Mouse (Mus musculus) layer of hippocampus, postnatal 14 days (tissue): ENCODE results near the gene Bcl2l10. TPM values are rescaled to one million over a fixed set of nuclear protein-coding genes. Genes with fewer than 3 reads are reported as not detected.

Source experiments
- DNase-seq, 2 experiments: peaks; one replicate each; pipeline ENCODE4 v3.0.0; 2021 to 2022; ENCODE audit warnings: low spot score in 2 of 2, mixed read lengths in 1 of 2
- long read RNA-seq, 2 experiments: library from polyadenylated mRNA; stranded (forward); transcript quantifications; one replicate each; pipeline ENCODE4 v2.0.0; 2021
- total RNA-seq, 2 experiments: library from RNA; stranded (reverse); gene quantifications; 2 replicates each; pipeline ENCODE4 v1.2.3; 2021

Bcl2l10 gene
- total RNA-seq, result under 1 TPM in 1 of 2 experiments, not detected in 1; 0.31 TPM
- long read RNA-seq, experiment 1, result 0 reads
- long read RNA-seq, experiment 2, result 0 reads

DNA sequence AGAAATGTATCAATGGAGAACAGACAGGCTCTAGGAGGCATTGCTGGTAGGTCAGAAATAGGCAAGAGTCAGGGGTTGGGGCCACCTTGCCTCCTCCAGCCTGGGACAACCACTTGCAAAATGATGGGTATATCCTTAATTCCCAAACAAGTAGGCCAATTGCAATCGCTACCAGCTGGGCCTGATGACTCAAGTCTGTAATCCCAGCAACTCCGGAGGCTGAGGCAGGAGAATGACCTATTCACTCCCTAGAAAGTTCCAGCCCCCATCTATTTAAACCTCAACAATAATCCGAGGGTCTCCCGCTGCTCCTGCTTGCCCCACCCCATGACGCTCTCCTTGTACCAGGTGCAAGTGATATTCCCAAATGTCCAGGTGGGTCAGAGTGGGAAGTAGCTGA is at the start of gene Bcl2l10:
TSS of gene Bcl2l10 (plus strand) at position 301 of the 400 bp plus-strand sequence.
- DNase-seq, result no peak

DNA sequence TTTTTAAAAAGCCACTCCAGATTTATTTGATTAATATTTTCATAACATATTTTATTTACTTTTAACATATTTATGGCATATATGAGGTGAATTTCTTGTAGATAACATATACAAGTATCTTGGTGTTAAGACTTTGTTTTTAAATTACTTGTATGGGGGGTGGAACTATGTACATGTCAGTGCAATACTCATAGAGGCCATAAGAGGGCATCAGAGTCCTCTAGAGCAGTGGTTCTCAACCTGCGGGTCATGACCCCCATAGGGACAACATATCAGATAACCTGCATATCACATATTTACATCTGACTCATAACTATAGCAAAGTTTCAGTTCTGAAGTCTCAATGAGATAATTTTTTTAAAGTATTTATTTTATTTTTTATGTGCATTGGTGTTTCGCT is 48.2 kb upstream of the Bcl2l10 start:
- no peak for DNase-seq

DNA sequence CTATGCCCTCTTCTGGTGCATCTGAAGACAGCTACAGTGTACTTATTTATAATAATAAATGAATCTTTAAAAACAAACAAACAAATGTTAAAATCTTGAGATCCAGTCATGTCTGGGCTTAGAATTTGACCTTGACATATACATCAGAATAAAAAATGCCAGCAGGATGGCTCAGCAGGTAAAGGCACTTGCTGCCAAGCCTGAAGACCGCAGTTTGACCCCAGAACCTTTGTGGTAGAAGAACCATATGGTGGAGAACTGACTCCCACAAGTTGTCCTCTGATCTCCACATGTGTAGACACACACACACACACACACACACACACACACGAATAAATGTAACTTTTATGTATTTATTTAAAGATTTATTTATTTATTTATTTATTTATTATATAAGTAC is 44.5 kb upstream of the Bcl2l10 start:
- DNase-seq, result no peak

DNA sequence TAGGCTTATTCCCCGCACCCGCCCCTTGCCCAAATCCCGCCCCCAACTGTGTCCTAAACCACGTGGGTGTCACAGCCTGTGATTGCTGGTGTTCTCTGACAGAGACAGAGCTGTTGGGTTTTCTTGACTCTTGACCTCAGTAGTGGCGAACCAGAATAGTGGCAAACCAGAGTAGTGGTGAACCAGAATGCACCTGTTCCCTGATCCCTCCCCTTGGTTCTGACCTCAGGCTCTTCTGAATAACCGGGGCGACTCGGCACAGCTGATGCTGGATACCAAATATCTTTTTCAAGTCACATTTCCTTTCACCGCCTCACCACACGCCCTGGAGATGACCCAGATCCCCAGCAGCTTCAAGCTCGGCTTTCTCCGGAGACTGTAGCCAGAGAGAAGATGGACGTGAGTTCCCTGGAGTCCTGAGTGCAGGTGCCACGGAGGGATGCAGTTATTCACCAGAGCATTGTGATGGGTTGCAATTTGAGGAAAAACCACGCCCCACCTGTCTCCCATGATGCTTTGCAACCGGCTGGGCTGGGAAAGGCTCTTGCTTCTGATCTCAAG is 43.8 kb upstream of the Bcl2l10 start:
- no peak for DNase-seq

DNA sequence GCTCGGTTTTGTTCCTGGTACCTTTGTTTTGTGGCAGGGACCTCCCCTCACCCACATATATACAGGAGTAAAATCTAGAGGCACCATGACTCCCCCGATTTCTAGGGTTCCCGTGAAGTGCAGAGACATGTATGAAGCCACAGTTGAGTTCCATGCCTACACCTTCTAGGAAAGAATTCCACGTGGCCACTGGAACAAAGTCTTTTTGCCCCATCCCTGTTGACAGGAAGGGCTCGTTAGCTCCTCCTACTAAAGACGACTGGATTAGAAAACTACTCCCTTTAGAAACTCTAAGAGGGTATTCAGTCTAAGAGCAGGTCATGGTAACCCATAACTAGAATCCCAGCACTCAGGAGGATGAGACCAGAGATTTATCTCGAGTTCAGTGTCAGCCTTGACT is 43.3 kb upstream of the Bcl2l10 start:
- DNase-seq, result no peak

DNA sequence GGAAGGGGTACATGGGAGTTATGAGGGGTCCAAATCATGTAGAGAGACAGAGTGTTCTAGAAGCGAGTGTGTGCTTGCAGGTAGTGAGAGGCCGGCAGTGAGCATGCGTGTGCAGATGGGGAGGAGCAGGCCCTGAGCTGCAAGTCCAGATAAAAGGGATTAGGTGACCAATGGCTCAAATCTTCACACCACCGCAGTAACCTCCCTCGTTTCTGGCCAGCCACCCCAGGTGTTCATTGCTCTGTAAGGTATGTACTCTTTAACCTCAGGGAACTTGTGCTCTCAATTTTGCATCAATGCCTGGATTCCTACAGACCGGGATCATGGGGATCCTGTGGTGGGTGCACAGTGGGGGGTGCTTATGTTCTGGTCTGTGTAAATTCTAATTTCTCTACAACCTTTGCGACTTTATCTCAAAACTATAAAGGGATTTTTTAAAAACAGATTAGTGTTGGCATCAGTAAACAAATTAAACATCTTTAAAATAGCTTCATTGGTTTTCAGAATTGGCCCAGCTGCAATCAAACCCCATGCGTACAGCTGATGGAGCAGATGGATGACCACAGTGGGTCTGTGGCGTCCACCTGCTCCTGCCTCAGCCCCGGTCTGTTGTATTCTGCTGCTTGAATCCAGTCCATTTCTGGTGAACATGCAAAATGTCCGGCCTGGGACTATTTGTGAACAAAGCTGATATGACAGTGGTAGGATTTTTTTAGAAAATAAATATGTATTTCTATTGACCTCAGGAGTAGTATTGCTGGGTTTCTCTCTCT is 41.2 kb upstream of the Bcl2l10 start, which contains the start of gene Gnb5:
TSS of gene Gnb5 (plus strand) at position 163 of the 773 bp plus-strand sequence.
- peak in 1 of 2 experiments; percentile 68 for DNase-seq

DNA sequence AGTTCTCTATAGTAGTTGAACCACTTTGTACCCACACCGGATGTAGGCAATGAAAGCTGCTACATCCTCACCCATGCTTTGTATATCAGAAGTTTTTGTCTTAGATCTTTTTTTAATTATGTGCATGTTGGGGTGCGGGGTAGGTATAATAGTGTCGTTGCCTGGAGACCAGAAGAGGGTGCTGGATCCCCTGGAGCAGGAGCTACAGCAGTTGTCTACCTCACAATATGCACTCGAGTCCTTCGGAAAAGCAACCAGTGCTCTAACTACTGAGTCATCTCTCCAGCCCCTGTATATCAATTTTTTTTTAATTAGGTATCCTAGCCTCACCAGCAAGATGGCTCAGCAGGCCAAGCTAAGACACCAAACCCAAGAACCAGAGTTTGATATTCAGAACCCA is 40.5 kb upstream of the Bcl2l10 start:
- DNase-seq, result no peak

DNA sequence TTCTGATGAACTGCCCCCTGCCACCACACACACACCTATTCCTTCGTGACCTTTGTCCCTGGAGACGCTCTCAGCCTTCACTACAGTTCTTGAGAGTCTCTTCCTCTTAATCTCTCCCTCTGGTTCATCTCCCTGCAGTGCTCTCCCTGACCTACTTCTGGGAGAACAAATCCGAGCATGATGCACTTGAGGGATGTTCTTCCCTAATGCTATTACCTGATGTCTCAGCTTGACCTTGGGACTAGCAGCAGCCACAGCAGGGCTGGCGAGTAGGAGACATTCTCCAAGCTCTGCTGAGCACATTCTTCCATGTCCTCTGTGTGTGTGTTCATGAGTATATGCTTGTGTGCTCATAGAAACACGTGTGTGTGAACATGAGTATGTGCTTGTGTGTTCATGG is 38.9 kb upstream of the Bcl2l10 start:
- no peak for DNase-seq

DNA sequence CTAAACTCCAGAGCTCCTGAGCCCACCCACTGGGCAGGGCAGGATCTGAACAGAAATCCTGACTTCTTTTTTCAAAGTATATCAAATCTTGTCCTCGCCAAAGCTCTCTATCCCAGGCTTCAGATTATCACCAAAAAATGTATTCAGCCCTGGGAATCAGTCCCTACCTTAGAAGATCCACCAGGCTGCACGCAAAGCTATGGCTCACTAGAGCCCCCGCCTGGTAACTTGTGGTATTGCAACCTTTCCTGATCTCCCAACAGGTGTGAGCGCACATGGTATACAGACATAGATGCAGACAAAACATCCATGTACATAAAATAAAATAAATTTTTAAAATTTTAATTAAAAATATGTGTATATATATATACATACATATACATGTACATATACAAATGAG is 35.5 kb upstream of the Bcl2l10 start:
- DNase-seq, result peak; percentile 77 to 86

DNA sequence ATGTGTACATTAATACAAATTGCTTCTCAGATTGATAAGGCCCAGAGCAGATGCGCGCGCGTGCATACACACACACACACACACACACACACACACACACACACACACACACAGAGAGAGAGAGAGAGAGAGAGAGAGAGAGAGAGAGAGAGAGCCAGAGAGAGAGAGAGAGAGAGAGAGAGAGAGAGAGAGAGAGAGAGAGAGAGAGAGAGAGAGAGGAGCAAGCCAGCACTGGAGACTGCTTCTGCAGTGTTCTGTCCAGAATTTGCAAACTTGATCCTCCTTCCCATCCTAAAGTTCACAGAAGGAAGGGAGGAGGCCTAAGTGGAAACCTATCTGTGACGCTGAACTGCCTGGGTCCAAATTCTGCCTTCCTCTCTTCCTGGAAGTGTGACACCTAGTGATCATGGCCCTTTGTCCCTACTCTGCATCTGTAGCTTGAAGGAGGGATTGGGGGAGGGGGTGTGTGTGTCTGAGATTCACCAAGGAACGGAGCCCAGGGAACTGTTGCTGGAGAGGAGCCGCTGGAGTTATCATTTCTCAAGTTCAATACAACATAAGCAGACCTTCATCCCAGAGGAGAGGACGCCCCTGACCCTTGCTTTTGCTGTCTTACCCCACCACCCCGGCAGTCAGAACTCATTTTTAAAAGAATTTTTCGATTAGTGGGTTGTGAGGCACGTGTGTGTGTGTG is 34.3 kb upstream of the Bcl2l10 start:
- DNase-seq, result no peak

DNA sequence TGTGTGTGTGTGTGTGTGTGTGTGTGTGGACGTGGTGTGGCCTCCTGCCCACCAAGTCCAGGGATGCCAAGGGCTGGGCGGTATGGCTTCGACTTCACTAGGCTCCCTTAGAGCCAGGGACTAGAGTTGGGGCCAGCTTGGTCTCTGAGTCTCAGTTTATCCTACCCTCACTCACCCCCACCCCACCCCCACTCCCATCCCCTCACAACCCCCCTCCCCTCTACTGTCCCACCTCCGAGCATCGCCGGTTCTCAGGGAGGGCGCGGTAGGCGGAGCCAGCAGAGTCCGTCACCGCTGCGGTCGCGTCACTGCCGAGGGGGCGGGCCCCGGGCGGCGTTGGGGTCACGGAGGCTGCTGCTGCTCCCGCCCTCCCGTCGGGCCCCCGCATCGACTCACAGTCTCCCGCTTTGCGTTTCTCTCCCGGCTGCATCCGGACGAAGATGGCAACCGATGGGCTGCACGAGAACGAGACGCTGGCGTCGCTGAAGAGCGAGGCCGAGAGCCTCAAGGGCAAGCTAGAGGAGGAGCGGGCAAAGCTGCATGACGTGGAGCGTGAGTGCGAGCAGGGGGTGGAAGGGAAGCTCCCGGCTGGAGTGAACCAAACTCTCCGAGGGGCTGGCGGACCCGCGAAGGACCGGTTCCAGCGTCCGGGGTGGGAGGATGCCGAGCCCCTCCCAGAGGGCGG is 33.6 kb upstream of the Bcl2l10 start:
- DNase-seq, result peak; percentile 83 to 84

DNA sequence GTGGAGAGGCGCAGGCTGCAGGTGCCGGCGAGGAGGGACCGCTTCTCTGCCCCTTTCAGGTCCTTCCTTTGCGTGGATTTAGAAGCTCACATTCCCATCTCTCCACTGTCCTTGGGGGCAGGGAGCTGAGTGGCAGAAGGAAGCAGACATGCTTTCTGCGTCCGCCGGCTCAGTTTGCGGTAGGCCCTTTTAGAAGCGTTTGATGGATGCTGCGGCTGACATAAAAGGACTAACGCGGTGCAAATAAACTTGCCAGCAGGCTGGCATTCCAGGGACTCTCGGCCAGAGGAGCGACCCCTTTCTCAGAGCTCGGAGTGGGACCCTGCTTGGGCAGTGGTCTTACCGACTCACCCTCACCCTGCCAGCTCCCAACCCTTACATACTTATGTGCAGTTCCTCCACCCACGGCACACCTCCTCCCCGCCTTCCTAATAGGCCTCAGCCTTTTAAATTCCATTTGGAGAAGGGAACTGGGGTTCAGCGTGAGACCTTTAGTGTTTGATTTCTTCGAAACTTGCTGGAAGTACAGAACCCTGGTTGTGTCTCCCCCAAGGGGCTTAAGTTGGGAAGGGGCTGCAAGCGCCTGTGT is 32.9 kb upstream of the Bcl2l10 start:
- no peak for DNase-seq

DNA sequence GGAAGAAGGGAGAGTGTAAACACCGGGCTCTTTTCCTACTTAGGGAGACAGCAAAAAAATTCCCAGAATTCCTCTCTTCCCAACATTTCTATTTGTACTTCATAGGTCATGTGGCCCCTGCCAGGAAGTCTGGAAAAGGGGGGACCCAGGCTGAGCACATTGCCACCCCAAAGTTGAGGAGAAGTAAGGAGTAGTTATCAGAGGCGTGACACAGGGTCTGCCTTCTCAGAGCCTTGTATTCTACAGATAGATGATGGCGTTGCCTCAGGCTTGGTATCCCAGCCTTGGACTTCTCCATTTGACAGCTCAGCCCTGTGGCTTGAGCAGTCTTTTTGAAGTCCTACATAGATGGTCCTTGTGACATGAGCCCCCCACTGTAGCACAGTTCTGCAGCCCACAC is 32.3 kb upstream of the Bcl2l10 start:
- DNase-seq, result no peak

DNA sequence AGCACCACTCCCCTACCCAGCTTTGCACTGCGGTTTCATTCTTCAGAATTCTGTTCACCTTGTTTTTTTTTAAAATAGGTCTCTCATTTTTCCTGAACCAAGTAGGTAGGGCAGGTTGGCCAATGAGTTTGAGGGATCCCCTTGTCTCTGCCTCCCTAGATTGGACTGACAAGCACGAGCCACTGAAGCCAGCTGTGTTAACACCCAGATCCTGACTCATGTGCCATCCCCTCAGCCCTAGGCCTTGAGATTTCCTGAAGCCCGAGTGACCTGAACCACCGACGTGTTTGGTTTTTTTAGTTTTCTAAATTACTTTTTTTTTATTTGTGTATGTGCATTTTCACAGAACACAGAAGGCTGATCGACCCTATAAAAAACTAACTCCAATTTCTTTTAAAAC is 30.8 kb upstream of the Bcl2l10 start:
- no peak for DNase-seq

DNA sequence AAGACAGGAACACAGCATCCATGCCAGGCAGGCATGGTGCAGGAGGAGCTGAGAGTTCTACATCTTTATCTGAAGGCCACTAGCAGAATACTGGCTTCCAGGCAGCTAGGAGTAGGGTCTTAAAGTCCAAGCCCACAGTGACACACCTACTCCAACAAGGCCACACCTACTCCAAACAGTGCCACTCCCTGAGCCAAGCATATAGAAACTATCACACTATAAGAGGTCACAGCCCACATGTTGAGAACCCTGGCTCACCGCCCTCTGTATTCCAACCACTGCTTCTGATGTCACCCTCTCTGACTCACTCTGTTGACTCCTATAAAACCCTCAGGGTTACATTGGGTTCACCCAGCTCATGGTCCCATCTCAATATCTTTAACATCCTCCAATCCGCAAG is 29.4 kb upstream of the Bcl2l10 start:
- no peak for DNase-seq

DNA sequence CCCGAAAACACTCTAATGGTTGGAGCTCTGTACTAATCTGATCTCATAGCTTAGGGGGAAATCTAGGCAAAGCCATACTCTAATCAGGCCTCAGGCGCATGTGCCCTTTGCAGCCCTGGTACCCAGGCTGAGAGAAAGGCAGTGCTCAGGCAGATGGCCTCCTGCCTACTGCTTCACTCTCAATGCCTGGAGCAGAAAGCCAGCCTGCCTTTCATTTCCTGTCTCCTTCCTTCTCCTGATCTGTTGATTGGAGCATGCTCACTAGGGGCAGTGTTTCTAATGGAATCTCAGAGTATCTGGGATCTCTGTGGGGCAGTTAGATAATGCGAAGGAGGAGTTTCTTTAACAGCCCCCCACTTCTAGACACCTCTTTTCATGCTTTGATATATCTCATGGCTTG is 28.2 kb upstream of the Bcl2l10 start:
- DNase-seq, result peak in 1 of 2 experiments; percentile 55

DNA sequence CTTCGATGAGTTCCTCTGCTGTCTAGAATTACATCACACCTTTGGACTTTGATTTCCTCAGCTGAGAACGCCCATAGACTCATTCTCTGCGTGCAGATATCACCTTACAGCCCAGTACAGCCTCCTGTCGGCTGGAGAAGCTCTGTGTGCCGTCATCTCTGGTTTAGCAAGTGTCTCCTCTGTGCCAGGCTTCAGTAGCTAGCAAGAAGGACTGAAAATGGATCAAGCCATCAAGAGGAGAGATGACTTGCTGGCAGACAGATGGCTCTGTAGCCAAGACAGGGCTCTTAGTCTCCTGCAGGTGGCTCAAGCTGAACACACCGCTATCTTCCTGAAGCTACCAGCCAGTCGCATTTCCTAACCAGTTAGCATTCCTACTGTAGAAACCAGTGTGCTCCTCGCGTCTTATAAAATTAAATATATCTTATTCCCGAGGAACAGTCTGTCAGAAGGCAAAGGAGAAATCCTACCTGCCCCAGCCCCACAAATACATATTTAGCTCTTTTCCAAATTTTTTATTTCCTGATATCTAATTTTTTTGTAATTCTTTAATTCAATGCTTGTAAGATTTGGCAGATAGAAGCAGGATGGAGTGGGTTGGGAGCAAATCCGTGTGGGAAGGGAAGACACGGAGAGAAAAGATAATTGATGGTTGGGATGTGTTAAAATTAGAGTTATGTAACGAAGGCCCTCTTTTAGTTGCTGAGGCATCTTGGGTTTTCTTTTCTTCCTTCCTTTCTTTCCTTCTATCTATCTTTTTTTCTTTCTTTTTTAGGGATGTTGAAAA is 25.3 kb upstream of the Bcl2l10 start:
- no peak for DNase-seq

DNA sequence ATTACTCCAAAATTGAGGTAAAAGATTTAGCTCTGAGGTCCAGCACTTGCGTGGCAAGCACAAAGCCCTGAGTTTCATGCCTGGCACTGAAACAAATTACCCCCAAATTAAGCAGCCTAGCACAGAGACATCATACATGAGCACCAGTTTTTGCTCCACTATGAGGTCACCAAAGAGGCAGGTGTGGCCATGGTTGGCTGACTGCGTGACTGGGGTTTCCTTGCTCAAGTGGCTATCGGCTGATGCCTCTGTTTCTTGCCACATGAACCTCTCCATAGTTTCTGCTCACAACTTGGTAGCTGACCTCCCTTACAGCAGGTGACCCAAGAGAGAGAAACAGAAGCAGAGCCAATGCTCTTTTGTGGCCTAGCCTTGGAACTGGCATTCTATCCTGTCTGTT is 19.5 kb upstream of the Bcl2l10 start:
- DNase-seq, result no peak

DNA sequence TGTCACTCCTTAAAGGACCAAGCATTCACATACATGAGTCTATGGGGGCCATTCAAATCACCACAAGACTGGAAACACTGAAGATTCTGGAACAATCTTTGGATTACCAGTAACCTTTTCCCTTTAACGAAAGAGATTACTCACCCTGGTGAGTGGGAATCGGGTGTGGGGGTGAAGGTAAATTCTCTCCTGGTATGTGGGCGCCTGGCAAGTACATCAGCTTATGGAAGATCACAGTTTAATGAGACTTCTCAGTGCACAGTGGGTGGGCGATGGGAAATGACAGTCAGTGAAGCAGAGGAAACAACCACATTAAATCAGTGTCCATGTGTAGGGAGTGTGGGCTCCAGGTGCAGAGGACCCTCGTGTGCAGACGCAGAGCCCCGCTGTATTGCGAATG is 16.7 kb upstream of the Bcl2l10 start:
- DNase-seq, result no peak

DNA sequence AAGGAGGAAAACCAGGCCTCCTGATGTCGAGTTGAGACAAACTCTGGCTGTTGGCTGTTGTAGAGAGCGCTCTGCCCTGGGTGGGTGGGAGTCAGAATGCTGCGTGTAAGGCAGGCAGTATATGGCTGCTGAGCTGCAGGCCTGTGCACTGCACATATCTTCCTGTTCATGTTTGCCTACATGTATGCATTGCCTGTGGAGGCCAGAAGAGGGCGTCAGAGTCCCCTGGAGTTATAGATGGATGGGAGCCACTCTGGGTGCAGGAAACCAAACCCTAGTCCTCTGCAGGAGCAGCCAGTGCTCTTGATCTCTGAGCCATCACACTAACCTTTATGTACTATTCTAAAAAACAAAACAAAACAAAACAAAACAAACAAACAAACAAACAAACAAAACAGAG is 13.1 kb upstream of the Bcl2l10 start:
- no peak for DNase-seq
